Mouse (Mus musculus) testis, adult 2 months (tissue): ENCODE data around the gene Rnase10.

Source experiments
- CTCF ChIP-seq: fragments of 200-500 bp; IDR thresholded peaks from 2 replicates; pipeline ENCODE4 v1.5.1; 2012; ENCODE audit warnings: low read depth, mild to moderate bottlenecking, inconsistent platforms, low read length, moderate library complexity; ENCODE audit not compliant: control insufficient read depth, insufficient read depth, insufficient replicate concordance
- POLR2A ChIP-seq: fragments of 200-500 bp; IDR thresholded peaks from 2 replicates; pipeline ENCODE4 v1.6.1; 2012; ENCODE audit warnings: low read depth, mild to moderate bottlenecking, inconsistent platforms, low read length, moderate library complexity; ENCODE audit not compliant: control insufficient read depth

- TF ChIP-seq POLR2A (no peak), CTCF (no peak)
Measured at GRCm38 (mm10) chr14:51053176-51053575, 45.6 kb downstream of the Rnase10 start.
